15 mouse cellular contexts compared by ENCODE assay signal in the genomic region with DNA sequence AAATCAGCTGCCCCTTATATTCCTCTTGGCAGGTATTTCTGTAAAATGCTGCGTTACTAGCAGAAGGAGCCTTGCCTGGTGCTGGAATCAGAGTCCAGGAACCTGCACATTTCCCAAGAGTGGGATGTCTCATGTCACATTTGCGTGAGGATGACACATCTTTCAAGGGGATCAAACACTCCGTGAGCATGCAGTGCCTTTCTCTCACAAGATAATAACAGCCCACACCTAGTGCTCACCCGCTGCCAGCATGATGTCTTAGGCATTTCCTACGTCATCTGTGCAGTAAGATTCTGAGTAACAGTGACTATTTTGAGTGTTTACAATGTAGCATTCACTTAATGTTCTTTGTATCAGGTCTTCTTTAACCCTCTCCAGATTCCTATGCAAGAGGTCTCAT. TPM values are rescaled to one million over a fixed set of nuclear protein-coding genes. Genes with fewer than 3 reads are reported as not detected.
"Had no signal": no experiment of that assay in that cellular context is flagged by ENCODE, and none has a peak within 500 bp of the region (broad histone marks: within the 10 kb centered on the region; RNA-seq: fewer than 3 reads in every experiment).

No protein-coding gene starts in this region.

- ATAC-seq: intestine, embryonic 15.5 days; liver, embryonic 12.5 days had no signal

- DNase-seq: kidney, adult 11 months; kidney, adult 8-10 months; kidney, postnatal 10 days; kidney, postnatal 36 days; layer of hippocampus, postnatal 36 days; liver; lung, adult 18-20 months; lung, postnatal 14 days; lung, postnatal 4 days; midbrain, embryonic 14.5 days; thymus, adult 18-20 months; thymus, postnatal 36 days had no signal

RNA-seq across cellular contexts. Expression of gene Klf14, which starts 22.5 kb away (rescaled TPM):
- total RNA-seq: megakaryocyte-erythroid progenitor cell, adult 5-6 weeks had no signal
